Mouse (Mus musculus): ENCODE measurements at regions not wholly inside any gene's neighbourhood (a gene's known extent, or its start where the extent isn't known, plus 50 kb on each side); places are given as distances from the start of the nearest gene placed in this dataset.
A peak's percentile ranks its signal among the peaks of the same experiment; 100 is the strongest.
"Not testable (repeated sequence)": the region's sequence is repeated elsewhere in the genome, so short reads cannot be mapped to it uniquely, and the experiment has no call there.

GRCm38 (mm10) chr10:26607081-26607480 lies 146.1 kb upstream of the Arhgap18 start:
- not testable (repeated sequence) for H3K9me3 ChIP-seq; H3K27ac ChIP-seq; H3K4me1 ChIP-seq; H3K4me2 ChIP-seq; H3K27me3 ChIP-seq; H3K4me3 ChIP-seq; H3K36me3 ChIP-seq; ATAC-seq (ENCODE audit: borderline replicate concordance, extremely low read depth, low FRiP score, low TSS enrichment); H3K9ac ChIP-seq
- 69% methylated on average over 4 of the region's 4 CpGs for WGBS

- H3K9me3 ChIP-seq, result no peaks in the 10 kb centered on the region
- no peaks in the 10 kb centered on the region for H3K36me3 ChIP-seq
- no peak overlapping the region for H3K9ac ChIP-seq
- no peak overlapping the region for H3K4me2 ChIP-seq
- H3K4me1 ChIP-seq, result no peaks in the 10 kb centered on the region
- H3K4me3 ChIP-seq, result no peak overlapping the region
- H3K27me3 ChIP-seq, result no peaks in the 10 kb centered on the region
- ATAC-seq (ENCODE audit: borderline replicate concordance, extremely low read depth, low FRiP score, low TSS enrichment), result no peak
- no peak overlapping the region for H3K27ac ChIP-seq
Observed at GRCm38 (mm10) chr10:26611246-26611645, 142.0 kb upstream of the Arhgap18 start.

- Histone ChIP-seq H3K27ac (no peak overlapping the region), H3K36me3 (no peaks in the 10 kb centered on the region), H3K4me1 (no peaks in the 10 kb centered on the region), H3K9ac (no peak overlapping the region), H3K9me3 (no peaks in the 10 kb centered on the region), H3K4me3 (no peak overlapping the region), H3K4me2 (no peak overlapping the region), H3K27me3 (no peaks in the 10 kb centered on the region)
- 66% methylated on average over 4 of the region's 4 CpGs for WGBS
- no peak for ATAC-seq (ENCODE audit: borderline replicate concordance, extremely low read depth, low FRiP score, low TSS enrichment)
Observed at GRCm38 (mm10) chr10:26630196-26630760, 122.9 kb upstream of the Arhgap18 start.

- ATAC-seq (ENCODE audit: borderline replicate concordance, extremely low read depth, low FRiP score, low TSS enrichment), result no peak
- 91% methylated on average over 5 of the region's 5 CpGs for WGBS
Observed at GRCm38 (mm10) chr10:26632266-26632665, 121.0 kb upstream of the Arhgap18 start.

GRCm38 (mm10) chr10:26637459-26637858 lies 115.8 kb upstream of the Arhgap18 start:
- no peak overlapping the region for H3K9ac ChIP-seq
- H3K36me3 ChIP-seq, result no peaks in the 10 kb centered on the region
- 65% methylated on average over 3 of the region's 3 CpGs for WGBS
- H3K27ac ChIP-seq, result no peak overlapping the region
- H3K9me3 ChIP-seq, result no peaks in the 10 kb centered on the region
- H3K4me1 ChIP-seq, result no peaks in the 10 kb centered on the region
- no peaks in the 10 kb centered on the region for H3K27me3 ChIP-seq
- no peak overlapping the region for H3K4me3 ChIP-seq
- no peak overlapping the region for H3K4me2 ChIP-seq
- ATAC-seq (ENCODE audit: borderline replicate concordance, extremely low read depth, low FRiP score, low TSS enrichment), result no peak

More at GRCm38 (mm10) chr10:26632266-26632665, 121.0 kb upstream of the Arhgap18 start:
- H3K9me3 ChIP-seq, result no peaks in the 10 kb centered on the region
- no peaks in the 10 kb centered on the region for H3K27me3 ChIP-seq
- H3K9ac ChIP-seq, result no peak overlapping the region
- no peaks in the 10 kb centered on the region for H3K36me3 ChIP-seq
- no peaks in the 10 kb centered on the region for H3K4me1 ChIP-seq
- no peak overlapping the region for H3K4me3 ChIP-seq
- H3K27ac ChIP-seq, result no peak overlapping the region
- no peak overlapping the region for H3K4me2 ChIP-seq

- Histone ChIP-seq H3K36me3 (no peaks in the 10 kb centered on the region), H3K9me3 (no peaks in the 10 kb centered on the region), H3K4me3 (no peak overlapping the region), H3K4me1 (no peaks in the 10 kb centered on the region), H3K27ac (no peak overlapping the region), H3K27me3 (no peaks in the 10 kb centered on the region), H3K9ac (no peak overlapping the region), H3K4me2 (no peak overlapping the region)
- 70% methylated on average over 4 of the region's 4 CpGs for WGBS
- ATAC-seq (ENCODE audit: borderline replicate concordance, extremely low read depth, low FRiP score, low TSS enrichment), result no peak
Observed at GRCm38 (mm10) chr10:26638056-26638455, 115.2 kb upstream of the Arhgap18 start.

GRCm38 (mm10) chr10:26639118-26639517 lies 114.1 kb upstream of the Arhgap18 start:
- ATAC-seq (ENCODE audit: borderline replicate concordance, extremely low read depth, low FRiP score, low TSS enrichment), result no peak
- Histone ChIP-seq H3K9me3 (no peaks in the 10 kb centered on the region), H3K9ac (no peak overlapping the region), H3K4me3 (no peak overlapping the region), H3K27me3 (no peaks in the 10 kb centered on the region), H3K36me3 (no peaks in the 10 kb centered on the region), H3K27ac (no peak overlapping the region), H3K4me1 (no peaks in the 10 kb centered on the region), H3K4me2 (no peak overlapping the region)
- WGBS, result 79% methylated on average over 3 of the region's 3 CpGs

- H3K4me1 ChIP-seq, result no peaks in the 10 kb centered on the region
- H3K9me3 ChIP-seq, result no peaks in the 10 kb centered on the region
- 62% methylated on average over 1 of the region's 1 CpGs for WGBS
- no peak for ATAC-seq (ENCODE audit: borderline replicate concordance, extremely low read depth, low FRiP score, low TSS enrichment)
- no peak overlapping the region for H3K4me2 ChIP-seq
- no peak overlapping the region for H3K4me3 ChIP-seq
- H3K9ac ChIP-seq, result no peak overlapping the region
- no peak overlapping the region for H3K27ac ChIP-seq
- H3K27me3 ChIP-seq, result no peaks in the 10 kb centered on the region
- no peaks in the 10 kb centered on the region for H3K36me3 ChIP-seq
Observed at GRCm38 (mm10) chr10:26653103-26653502, 100.1 kb upstream of the Arhgap18 start.

- no peak for ATAC-seq (ENCODE audit: borderline replicate concordance, extremely low read depth, low FRiP score, low TSS enrichment)
- no peak overlapping the region for H3K9ac ChIP-seq
- H3K4me2 ChIP-seq, result no peak overlapping the region
- no peaks in the 10 kb centered on the region for H3K36me3 ChIP-seq
- no peak overlapping the region for H3K27ac ChIP-seq
- H3K4me1 ChIP-seq, result no peaks in the 10 kb centered on the region
- no peaks in the 10 kb centered on the region for H3K27me3 ChIP-seq
- no peaks in the 10 kb centered on the region for H3K9me3 ChIP-seq
- no peak overlapping the region for H3K4me3 ChIP-seq
Observed at GRCm38 (mm10) chr10:26664270-26664669, 89.0 kb upstream of the Arhgap18 start.

GRCm38 (mm10) chr10:26679500-26680227 lies 73.6 kb upstream of the Arhgap18 start:
- WGBS, result 32% methylated on average over 4 of the region's 4 CpGs
- H3K27ac ChIP-seq, result 0 out of 2 replicates have a peak overlapping the region, but pooled peaks have one; percentile 24
- no peaks in the 10 kb centered on the region for H3K36me3 ChIP-seq
- H3K4me1 ChIP-seq, result no peaks in the 10 kb centered on the region
- H3K27me3 ChIP-seq, result no peaks in the 10 kb centered on the region
- H3K4me2 ChIP-seq, result 0 out of 2 replicates have a peak overlapping the region, but pooled peaks have one; percentile 20
- peak; percentile 88 for ATAC-seq (ENCODE audit: borderline replicate concordance, extremely low read depth, low FRiP score, low TSS enrichment)
- no peak overlapping the region for H3K9ac ChIP-seq
- H3K4me3 ChIP-seq, result no peak overlapping the region
- no peaks in the 10 kb centered on the region for H3K9me3 ChIP-seq

- H3K9ac ChIP-seq, result no peak overlapping the region
- peak overlapping the region; percentile 70 for H3K4me2 ChIP-seq
- 0 out of 2 replicates have a peak, but pooled peaks cover 6% of the 10 kb centered on the region for H3K4me1 ChIP-seq
- H3K27ac ChIP-seq, result no peak overlapping the region
- 89% methylated on average over 2 of the region's 2 CpGs for WGBS
- ATAC-seq (ENCODE audit: borderline replicate concordance, extremely low read depth, low FRiP score, low TSS enrichment), result no peak
- H3K36me3 ChIP-seq, result no peaks in the 10 kb centered on the region
- no peak overlapping the region for H3K4me3 ChIP-seq
- H3K9me3 ChIP-seq, result no peaks in the 10 kb centered on the region
- H3K27me3 ChIP-seq, result no peaks in the 10 kb centered on the region
Observed at GRCm38 (mm10) chr10:26694761-26695160, 58.5 kb upstream of the Arhgap18 start.

- ATAC-seq (ENCODE audit: borderline replicate concordance, extremely low read depth, low FRiP score, low TSS enrichment), result no peak
- H3K9ac ChIP-seq, result peak overlapping the region; percentile 8; the same call in 1 of the 2 replicates
- WGBS, result 2% methylated on average over 25 of the region's 25 CpGs
Observed at GRCm38 (mm10) chr10:26695212-26695933, 57.8 kb upstream of the Arhgap18 start.

More at GRCm38 (mm10) chr10:26695212-26695933, 57.8 kb upstream of the Arhgap18 start:
- H3K27ac ChIP-seq, result no peak overlapping the region
- no peaks in the 10 kb centered on the region for H3K36me3 ChIP-seq
- peak overlapping the region; percentile 31 for H3K4me3 ChIP-seq
- H3K4me1 ChIP-seq, result 0 out of 2 replicates have a peak, but pooled peaks cover 6% of the 10 kb centered on the region
- H3K9me3 ChIP-seq, result no peaks in the 10 kb centered on the region
- no peaks in the 10 kb centered on the region for H3K27me3 ChIP-seq
- peak overlapping the region; percentile 70 for H3K4me2 ChIP-seq
